Mouse (Mus musculus): ENCODE results near the gene Polr2l. TPM values are rescaled to one million over a fixed set of nuclear protein-coding genes. Genes with fewer than 3 reads are reported as not detected.
A peak's percentile ranks its signal among the peaks of the same experiment; 100 is the strongest.
"Not testable (repeated sequence)": the region's sequence is repeated elsewhere in the genome, so short reads cannot be mapped to it uniquely, and the experiment has no call there.

Gene Polr2l
- polyA plus RNA-seq, 1 experiment from 2014 or later: 78.0 TPM

DNA sequence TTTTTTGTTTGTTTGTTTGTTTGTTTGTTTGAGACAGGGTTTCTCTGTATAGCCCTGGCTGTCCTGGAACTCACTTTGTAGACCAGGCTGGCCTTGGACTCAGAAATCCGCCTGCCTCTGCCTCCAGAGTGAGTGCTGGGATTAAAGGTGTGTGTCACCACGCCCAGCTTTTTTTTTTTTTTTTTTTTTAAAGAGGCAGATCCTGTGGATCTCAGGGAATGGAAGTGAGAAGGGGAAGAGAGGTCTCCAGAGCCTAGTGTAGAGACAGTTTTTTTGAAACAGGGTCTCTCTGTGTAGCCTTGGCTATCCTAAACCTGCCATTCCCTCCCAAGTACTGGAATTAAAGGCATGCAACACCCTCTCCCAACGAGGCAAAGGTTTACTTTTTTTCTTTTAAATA is 28.6 kb downstream of the Polr2l start:
- Histone ChIP-seq H3K4me1 (ENCODE audit: control insufficient read depth in 2 of 2, insufficient read depth in 2 of 2, low read length in 2 of 2) (peaks cover 21 to 23% of the 10 kb centered on the region in 2 experiments), H3K4me2 (ENCODE audit: low read length) (peak overlapping the region; percentile 91), H3K36me3 (ENCODE audit: control insufficient read depth, insufficient read depth, low read length) (peaks cover 33% of the 10 kb centered on the region)
- H3K4me3 ChIP-seq (ENCODE audit: control insufficient read depth in 1 of 2, insufficient read depth in 1 of 2, low read depth in 1 of 2, low read length in 2 of 2); H3K9ac ChIP-seq (ENCODE audit: low read length); H3K27ac ChIP-seq (replicated peaks in 1 of 2; ENCODE audit: control insufficient read depth in 1 of 2, insufficient read depth in 1 of 2, low read depth in 2 of 2, low read length in 2 of 2); H3K27me3 ChIP-seq (ENCODE audit: control insufficient read depth, insufficient read depth, low read length); H3K9me3 ChIP-seq (ENCODE audit: control insufficient read depth, low read length); ATAC-seq (ENCODE audit: insufficient number of reproducible peaks, insufficient read depth, low FRiP score, low read depth): not testable (repeated sequence)
- WGBS: 79% methylated on average over 3 of the region's 3 CpGs

DNA sequence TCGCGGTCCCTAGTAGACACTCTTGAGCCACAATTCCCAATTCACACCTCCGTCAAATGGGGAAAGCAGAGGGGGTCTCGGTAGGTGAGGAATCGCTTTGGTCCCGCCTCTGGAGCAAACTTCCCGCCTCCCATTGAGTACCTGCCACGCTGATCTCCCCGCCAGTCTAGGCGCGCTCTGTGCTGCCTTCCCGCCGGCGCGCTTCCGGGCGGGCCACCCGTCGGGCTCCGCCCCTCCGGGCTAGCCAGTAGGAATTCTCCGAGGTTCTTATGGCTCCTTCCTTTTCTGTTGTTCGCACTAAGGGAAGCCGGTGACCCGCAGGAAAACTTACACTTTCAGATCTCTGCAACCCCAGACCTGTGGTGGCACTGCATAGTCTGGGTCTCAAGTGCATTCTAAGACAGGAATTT is 31.1 kb downstream of the Polr2l start, which contains the start of gene Pidd1:
TSS of gene Pidd1 (minus strand) at position 198 of the 410 bp plus-strand sequence.
- ATAC-seq (ENCODE audit: insufficient number of reproducible peaks, insufficient read depth, low FRiP score, low read depth): 0 out of 2 replicates have a peak, but pooled peaks have one; percentile 24
- WGBS: under 1% methylated on average over 25 of the region's 25 CpGs
- peak within 1 kb of the TSS; percentile 46 to 80 for H3K27ac ChIP-seq (replicated peaks in 1 of 2; ENCODE audit: control insufficient read depth in 1 of 2, insufficient read depth in 1 of 2, low read depth in 2 of 2, low read length in 2 of 2)
- peaks cover 27% of the 10 kb centered on the region for H3K36me3 ChIP-seq (ENCODE audit: control insufficient read depth, insufficient read depth, low read length)
- H3K4me1 ChIP-seq (ENCODE audit: control insufficient read depth in 2 of 2, insufficient read depth in 2 of 2, low read length in 2 of 2): peaks cover 25 to 26% of the 10 kb centered on the region in 2 experiments
- no peaks in the 10 kb centered on the region for H3K27me3 ChIP-seq (ENCODE audit: control insufficient read depth, insufficient read depth, low read length)
- peak within 1 kb of the TSS; percentile 50 to 68 for H3K4me3 ChIP-seq (ENCODE audit: control insufficient read depth in 1 of 2, insufficient read depth in 1 of 2, low read depth in 1 of 2, low read length in 2 of 2)
- H3K9ac ChIP-seq (ENCODE audit: low read length): peak within 1 kb of the TSS; percentile 77
- H3K4me2 ChIP-seq (ENCODE audit: low read length): peak within 1 kb of the TSS; percentile 96
- H3K9me3 ChIP-seq (ENCODE audit: control insufficient read depth, low read length): no peaks in the 10 kb centered on the region

DNA sequence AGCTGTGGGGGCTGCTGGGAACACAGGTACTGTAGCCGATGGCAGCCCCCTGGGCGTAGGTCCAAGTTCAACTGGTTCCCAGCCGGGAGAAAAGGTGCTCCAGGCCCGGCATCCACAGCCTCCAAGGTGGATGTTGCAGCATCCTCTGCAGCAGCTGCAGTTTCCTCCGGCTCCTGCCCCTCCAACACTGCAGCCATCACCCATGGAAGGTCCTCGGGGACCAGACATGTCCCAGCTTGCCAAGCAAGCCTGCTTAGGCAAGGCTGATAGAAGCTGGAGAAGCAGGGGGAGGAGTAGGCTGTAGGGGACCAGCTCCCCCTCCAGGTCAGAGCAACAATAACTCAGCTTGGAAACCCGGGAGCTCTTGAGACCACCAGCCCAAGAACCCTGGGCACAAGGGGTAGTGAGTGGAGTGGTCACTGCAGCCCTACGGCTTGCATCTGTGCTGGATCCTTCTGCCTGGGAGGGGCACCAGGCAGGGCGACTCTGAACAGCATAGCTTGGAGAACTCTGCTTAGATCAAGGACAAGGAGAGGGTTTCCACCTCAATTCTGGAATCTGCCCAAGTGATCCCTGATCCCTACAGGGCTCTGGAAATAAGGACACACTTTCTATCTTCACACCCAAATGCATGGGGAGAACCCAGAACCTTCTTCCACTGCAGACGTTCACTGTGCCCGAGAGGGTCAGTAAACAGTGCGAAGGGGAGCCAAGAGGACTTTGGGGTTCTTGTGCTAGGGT is 31.7 kb downstream of the Polr2l start:
- WGBS: 21% methylated on average over 12 of the region's 12 CpGs
- peaks cover 28% of the 10 kb centered on the region for H3K36me3 ChIP-seq (ENCODE audit: control insufficient read depth, insufficient read depth, low read length)
- H3K4me3 ChIP-seq (ENCODE audit: control insufficient read depth in 1 of 2, insufficient read depth in 1 of 2, low read depth in 1 of 2, low read length in 2 of 2): peak overlapping the region; percentile 50 to 68
- H3K27ac ChIP-seq (replicated peaks in 1 of 2; ENCODE audit: control insufficient read depth in 1 of 2, insufficient read depth in 1 of 2, low read depth in 2 of 2, low read length in 2 of 2): peak overlapping the region; percentile 34 to 41; a peak in 2 of 4 replicates
- H3K9ac ChIP-seq (ENCODE audit: low read length): peak overlapping the region; percentile 77
- peak overlapping the region; percentile 96 for H3K4me2 ChIP-seq (ENCODE audit: low read length)
- H3K9me3 ChIP-seq (ENCODE audit: control insufficient read depth, low read length): no peaks in the 10 kb centered on the region
- no peak for ATAC-seq (ENCODE audit: insufficient number of reproducible peaks, insufficient read depth, low FRiP score, low read depth)
- H3K4me1 ChIP-seq (ENCODE audit: control insufficient read depth in 2 of 2, insufficient read depth in 2 of 2, low read length in 2 of 2): peaks cover 20 to 21% of the 10 kb centered on the region in 2 experiments
- H3K27me3 ChIP-seq (ENCODE audit: control insufficient read depth, insufficient read depth, low read length): no peaks in the 10 kb centered on the region

DNA sequence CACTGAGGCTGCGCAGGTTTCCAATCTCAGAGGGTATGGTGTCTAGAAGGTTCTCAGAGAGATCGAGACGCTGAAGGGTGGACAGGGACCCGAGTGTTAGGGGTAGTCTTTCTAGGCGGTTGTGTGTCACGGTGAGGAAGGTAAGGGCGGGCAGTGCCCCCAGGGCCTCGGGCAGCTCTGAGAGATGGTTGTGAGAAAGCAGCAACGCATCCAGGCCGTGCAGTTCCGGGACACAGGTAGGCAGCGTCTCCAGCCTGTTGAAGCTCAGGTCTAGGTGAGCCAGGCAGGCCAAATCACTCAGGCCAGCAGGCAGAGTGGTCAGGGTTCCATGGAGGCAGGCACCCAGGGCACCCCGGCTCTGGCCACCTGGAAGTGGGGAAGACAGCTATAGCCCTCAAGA is 32.7 kb downstream of the Polr2l start:
- H3K36me3 ChIP-seq (ENCODE audit: control insufficient read depth, insufficient read depth, low read length): peaks cover 32% of the 10 kb centered on the region
- H3K4me1 ChIP-seq (ENCODE audit: control insufficient read depth in 2 of 2, insufficient read depth in 2 of 2, low read length in 2 of 2): peaks cover 21% of the 10 kb centered on the region in 2 experiments
- no peak overlapping the region for H3K4me2 ChIP-seq (ENCODE audit: low read length)
- H3K27me3 ChIP-seq (ENCODE audit: control insufficient read depth, insufficient read depth, low read length): no peaks in the 10 kb centered on the region
- no peak overlapping the region for H3K4me3 ChIP-seq (ENCODE audit: control insufficient read depth in 1 of 2, insufficient read depth in 1 of 2, low read depth in 1 of 2, low read length in 2 of 2)
- H3K9me3 ChIP-seq (ENCODE audit: control insufficient read depth, low read length): no peaks in the 10 kb centered on the region
- 92% methylated on average over 13 of the region's 13 CpGs for WGBS
- ATAC-seq (ENCODE audit: insufficient number of reproducible peaks, insufficient read depth, low FRiP score, low read depth): no peak
- H3K27ac ChIP-seq (replicated peaks in 1 of 2; ENCODE audit: control insufficient read depth in 1 of 2, insufficient read depth in 1 of 2, low read depth in 2 of 2, low read length in 2 of 2): no peak overlapping the region
- H3K9ac ChIP-seq (ENCODE audit: low read length): no peak overlapping the region; the same call in 1 of the 2 replicates

DNA sequence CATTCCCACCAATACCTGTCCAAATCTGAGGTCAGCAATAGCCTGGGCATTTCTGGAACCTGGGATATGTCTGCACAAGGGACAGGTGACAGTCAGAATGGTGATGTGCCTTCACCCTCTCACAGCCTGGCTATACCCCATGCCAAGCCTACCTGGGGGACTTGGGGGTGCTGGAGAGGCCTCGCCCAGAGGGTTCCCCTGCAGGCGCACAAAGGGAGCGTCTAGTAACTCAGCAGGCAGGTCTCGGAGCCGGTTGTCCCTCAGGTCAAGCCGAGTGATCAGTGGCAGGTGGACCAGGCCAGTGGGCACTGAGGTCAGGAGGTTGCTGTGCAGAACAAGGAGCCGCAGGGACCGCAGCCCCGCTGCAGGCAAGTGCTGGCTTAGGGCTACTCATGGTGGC is 33.5 kb downstream of the Polr2l start:
- no peak overlapping the region for H3K27ac ChIP-seq (replicated peaks in 1 of 2; ENCODE audit: control insufficient read depth in 1 of 2, insufficient read depth in 1 of 2, low read depth in 2 of 2, low read length in 2 of 2)
- peaks cover 22 to 25% of the 10 kb centered on the region in 2 experiments for H3K4me1 ChIP-seq (ENCODE audit: control insufficient read depth in 2 of 2, insufficient read depth in 2 of 2, low read length in 2 of 2)
- no peaks in the 10 kb centered on the region for H3K9me3 ChIP-seq (ENCODE audit: control insufficient read depth, low read length)
- no peak overlapping the region for H3K9ac ChIP-seq (ENCODE audit: low read length)
- no peaks in the 10 kb centered on the region for H3K27me3 ChIP-seq (ENCODE audit: control insufficient read depth, insufficient read depth, low read length)
- 95% methylated on average over 9 of the region's 9 CpGs for WGBS
- H3K4me3 ChIP-seq (ENCODE audit: control insufficient read depth in 1 of 2, insufficient read depth in 1 of 2, low read depth in 1 of 2, low read length in 2 of 2): no peak overlapping the region
- no peak for ATAC-seq (ENCODE audit: insufficient number of reproducible peaks, insufficient read depth, low FRiP score, low read depth)
- no peak overlapping the region for H3K4me2 ChIP-seq (ENCODE audit: low read length)
- peaks cover 32% of the 10 kb centered on the region for H3K36me3 ChIP-seq (ENCODE audit: control insufficient read depth, insufficient read depth, low read length)

DNA sequence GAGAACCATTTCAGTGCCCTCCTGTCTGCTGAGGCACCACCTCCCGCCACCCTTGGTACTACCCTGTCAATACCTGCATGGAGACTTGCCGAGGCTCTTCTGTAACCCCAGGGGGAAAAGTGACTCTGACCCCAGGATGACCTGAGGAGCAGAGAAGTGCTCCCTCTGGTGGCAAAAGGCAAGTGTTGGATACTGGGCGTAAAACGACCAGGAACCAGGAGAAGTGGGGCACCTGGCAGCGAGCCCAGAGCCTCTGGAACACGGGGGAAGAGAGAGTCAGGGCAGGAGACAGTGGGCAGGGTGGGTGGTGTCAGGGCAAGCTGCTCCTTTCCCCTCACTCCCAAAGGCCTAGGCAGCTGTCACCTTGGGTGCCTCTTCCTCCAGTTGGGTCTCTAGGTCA is 34.3 kb downstream of the Polr2l start:
- peaks cover 24 to 28% of the 10 kb centered on the region in 2 experiments for H3K4me1 ChIP-seq (ENCODE audit: control insufficient read depth in 2 of 2, insufficient read depth in 2 of 2, low read length in 2 of 2)
- 17% methylated on average over 6 of the region's 6 CpGs for WGBS

DNA sequence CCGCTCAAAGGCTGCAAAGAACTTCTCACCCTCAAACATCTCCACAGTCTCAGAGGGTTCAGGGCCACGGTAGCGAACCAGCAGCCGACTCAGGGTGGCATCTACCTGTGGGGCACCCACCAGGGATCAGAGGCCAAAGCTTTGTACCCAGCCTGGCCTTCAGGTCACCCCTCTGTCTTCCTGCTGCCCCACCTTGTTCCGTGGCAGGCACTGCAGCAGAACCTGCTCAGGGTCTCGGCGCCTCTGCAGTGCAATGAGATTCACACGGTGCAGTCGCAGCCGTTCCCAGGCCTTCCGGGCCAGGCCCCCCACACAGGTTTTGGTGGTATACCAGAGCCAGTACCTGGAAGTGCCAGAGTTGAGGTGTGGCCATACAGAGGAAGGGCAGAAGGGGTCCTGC is 35.1 kb downstream of the Polr2l start:
- 95% methylated on average over 11 of the region's 11 CpGs for WGBS
- Histone ChIP-seq H3K4me1 (ENCODE audit: control insufficient read depth in 2 of 2, insufficient read depth in 2 of 2, low read length in 2 of 2) (peaks cover 28 to 36% of the 10 kb centered on the region in 2 experiments), H3K36me3 (ENCODE audit: control insufficient read depth, insufficient read depth, low read length) (peaks cover 32% of the 10 kb centered on the region), H3K27me3 (ENCODE audit: control insufficient read depth, insufficient read depth, low read length) (no peaks in the 10 kb centered on the region), H3K27ac (replicated peaks in 1 of 2; ENCODE audit: control insufficient read depth in 1 of 2, insufficient read depth in 1 of 2, low read depth in 2 of 2, low read length in 2 of 2) (no peak overlapping the region), H3K9me3 (ENCODE audit: control insufficient read depth, low read length) (no peaks in the 10 kb centered on the region), H3K4me3 (ENCODE audit: control insufficient read depth in 1 of 2, insufficient read depth in 1 of 2, low read depth in 1 of 2, low read length in 2 of 2) (no peak overlapping the region), H3K4me2 (ENCODE audit: low read length) (no peak overlapping the region), H3K9ac (ENCODE audit: low read length) (no peak overlapping the region)
- no peak for ATAC-seq (ENCODE audit: insufficient number of reproducible peaks, insufficient read depth, low FRiP score, low read depth)

More for the DNA sequence above, 34.3 kb downstream of the Polr2l start:
- Histone ChIP-seq H3K9ac (ENCODE audit: low read length) (no peak overlapping the region), H3K27ac (replicated peaks in 1 of 2; ENCODE audit: control insufficient read depth in 1 of 2, insufficient read depth in 1 of 2, low read depth in 2 of 2, low read length in 2 of 2) (no peak overlapping the region), H3K4me3 (ENCODE audit: control insufficient read depth in 1 of 2, insufficient read depth in 1 of 2, low read depth in 1 of 2, low read length in 2 of 2) (no peak overlapping the region), H3K36me3 (ENCODE audit: control insufficient read depth, insufficient read depth, low read length) (peaks cover 32% of the 10 kb centered on the region), H3K9me3 (ENCODE audit: control insufficient read depth, low read length) (no peaks in the 10 kb centered on the region), H3K27me3 (ENCODE audit: control insufficient read depth, insufficient read depth, low read length) (no peaks in the 10 kb centered on the region), H3K4me2 (ENCODE audit: low read length) (no peak overlapping the region)
- no peak for ATAC-seq (ENCODE audit: insufficient number of reproducible peaks, insufficient read depth, low FRiP score, low read depth)
